Mouse (Mus musculus): ENCODE data around the gene Kras. TPM values are rescaled to one million over a fixed set of nuclear protein-coding genes. Genes with fewer than 3 reads are reported as not detected.
A peak's percentile ranks its signal among the peaks of the same experiment; 100 is the strongest.

Gene Kras
- polyA plus RNA-seq, 1 experiment from 2014 or later, result 92.8 TPM

DNA sequence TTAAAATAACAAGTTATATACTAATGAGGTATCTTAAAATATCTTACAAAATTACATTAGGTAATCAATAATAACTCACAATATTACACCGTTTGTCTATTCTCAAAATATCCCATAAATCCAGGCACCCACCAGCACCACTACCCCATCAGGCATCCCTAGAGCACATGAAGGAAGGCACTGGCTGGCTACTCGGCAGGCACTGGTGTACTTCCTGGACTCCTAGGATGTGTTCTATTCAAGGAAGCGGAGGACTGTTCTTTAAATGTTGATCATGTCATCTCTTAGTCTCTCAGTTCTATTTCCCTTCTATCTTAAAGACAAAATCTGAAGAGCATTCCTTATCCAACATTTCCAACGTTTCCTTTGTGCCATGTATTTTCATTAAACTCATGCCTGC lies 12.9 kb downstream of the Kras start:
- H3K4me1 ChIP-seq (replicated peaks; ENCODE audit: control insufficient read depth, insufficient read depth, low read length), result no peaks in the 10 kb centered on the region
- WGBS, result 77% methylated on average over 4 of the region's 4 CpGs
- no peak overlapping the region for H3K27ac ChIP-seq (ENCODE audit: low read depth, low read length)
- peaks cover 5% of the 10 kb centered on the region; the same call in 1 of the 2 replicates for H3K36me3 ChIP-seq (ENCODE audit: control insufficient read depth, insufficient read depth, low read length)
- no peaks in the 10 kb centered on the region for H3K27me3 ChIP-seq (replicated peaks; ENCODE audit: control insufficient read depth, insufficient read depth, low read length)
- no peak overlapping the region for H3K4me2 ChIP-seq
- H3K9me3 ChIP-seq (ENCODE audit: control insufficient read depth, low read length), result no peaks in the 10 kb centered on the region
- no peak overlapping the region for H3K9ac ChIP-seq (ENCODE audit: low read depth, low read length)
- H3K4me3 ChIP-seq (ENCODE audit: low read depth, low read length), result no peak overlapping the region
- ATAC-seq (replicated peaks; ENCODE audit: low FRiP score), result no peak
- no peak for DNase-seq (ENCODE audit: low spot score)

GRCm38 (mm10) chr6:145235367-145235766 lies 14.7 kb downstream of the Kras start:
- H3K27me3 ChIP-seq (replicated peaks; ENCODE audit: control insufficient read depth, insufficient read depth, low read length), result no peaks in the 10 kb centered on the region
- no peak for DNase-seq (ENCODE audit: low spot score)
- no peak overlapping the region for H3K9ac ChIP-seq (ENCODE audit: low read depth, low read length)
- H3K36me3 ChIP-seq (ENCODE audit: control insufficient read depth, insufficient read depth, low read length), result peaks cover 2% of the 10 kb centered on the region; the same call in 1 of the 2 replicates
- no peak overlapping the region for H3K4me3 ChIP-seq (ENCODE audit: low read depth, low read length)
- WGBS, result 89% methylated on average over 6 of the region's 6 CpGs
- no peak for ATAC-seq (replicated peaks; ENCODE audit: low FRiP score)
- H3K9me3 ChIP-seq (ENCODE audit: control insufficient read depth, low read length), result no peaks in the 10 kb centered on the region
- H3K4me1 ChIP-seq (replicated peaks; ENCODE audit: control insufficient read depth, insufficient read depth, low read length), result no peaks in the 10 kb centered on the region
- H3K27ac ChIP-seq (ENCODE audit: low read depth, low read length), result no peak overlapping the region
- no peak overlapping the region for H3K4me2 ChIP-seq

DNA sequence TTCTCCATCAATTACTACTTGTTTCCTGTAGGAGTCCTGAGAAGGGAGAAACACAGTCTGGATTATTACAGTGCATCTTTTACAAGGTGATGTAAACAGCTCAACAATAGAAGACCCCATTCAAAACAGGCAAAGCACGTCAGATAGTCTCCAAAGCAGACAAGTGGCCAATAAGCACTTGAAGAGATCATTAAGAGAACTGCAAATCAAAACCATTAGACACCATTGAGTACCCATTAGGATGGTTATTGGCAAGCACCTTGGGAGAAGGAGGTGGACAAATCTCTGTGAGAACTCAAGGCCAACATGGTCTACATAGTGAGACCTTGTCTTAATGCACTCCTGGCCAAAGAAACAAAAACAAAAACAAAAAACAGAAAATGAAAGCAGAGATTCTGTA lies 15.6 kb downstream of the Kras start:
- H3K4me1 ChIP-seq (replicated peaks; ENCODE audit: control insufficient read depth, insufficient read depth, low read length), result no peaks in the 10 kb centered on the region
- no peak overlapping the region for H3K4me3 ChIP-seq (ENCODE audit: low read depth, low read length)
- no peak overlapping the region for H3K4me2 ChIP-seq
- ATAC-seq (replicated peaks; ENCODE audit: low FRiP score) (no peak), DNase-seq (ENCODE audit: low spot score) (no peak)
- H3K9me3 ChIP-seq (ENCODE audit: control insufficient read depth, low read length), result no peaks in the 10 kb centered on the region
- H3K27ac ChIP-seq (ENCODE audit: low read depth, low read length), result no peak overlapping the region
- H3K9ac ChIP-seq (ENCODE audit: low read depth, low read length), result no peak overlapping the region
- peaks cover 4% of the 10 kb centered on the region; the same call in 1 of the 2 replicates for H3K36me3 ChIP-seq (ENCODE audit: control insufficient read depth, insufficient read depth, low read length)
- no peaks in the 10 kb centered on the region for H3K27me3 ChIP-seq (replicated peaks; ENCODE audit: control insufficient read depth, insufficient read depth, low read length)
- WGBS, result 80% methylated on average over 1 of the region's 1 CpGs

DNA sequence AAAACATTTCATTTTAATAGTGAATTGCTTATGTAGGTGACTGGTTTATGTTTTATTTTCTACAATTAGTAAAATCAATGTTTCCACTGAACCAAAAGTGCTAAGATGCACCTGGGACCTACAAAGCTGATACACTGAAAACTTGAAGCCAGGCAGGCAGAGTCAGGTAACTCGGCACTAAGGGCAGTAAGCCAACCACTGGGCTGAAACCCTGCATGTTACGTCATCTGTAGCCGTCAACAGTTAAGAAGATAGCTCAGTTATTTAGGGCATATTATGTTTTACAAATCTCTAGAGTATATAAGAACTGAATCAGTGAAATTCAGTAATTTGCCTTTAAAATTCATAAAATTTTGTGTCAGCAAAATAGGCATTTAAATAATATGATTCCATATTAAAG lies 23.7 kb downstream of the Kras start:
- no peak overlapping the region for H3K9ac ChIP-seq (ENCODE audit: low read depth, low read length)
- no peaks in the 10 kb centered on the region for H3K9me3 ChIP-seq (ENCODE audit: control insufficient read depth, low read length)
- DNase-seq (ENCODE audit: low spot score) (no peak), ATAC-seq (replicated peaks; ENCODE audit: low FRiP score) (no peak)
- peaks cover 2% of the 10 kb centered on the region; the same call in 1 of the 2 replicates for H3K36me3 ChIP-seq (ENCODE audit: control insufficient read depth, insufficient read depth, low read length)
- no peak overlapping the region for H3K27ac ChIP-seq (ENCODE audit: low read depth, low read length)
- no peaks in the 10 kb centered on the region for H3K4me1 ChIP-seq (replicated peaks; ENCODE audit: control insufficient read depth, insufficient read depth, low read length)
- no peaks in the 10 kb centered on the region for H3K27me3 ChIP-seq (replicated peaks; ENCODE audit: control insufficient read depth, insufficient read depth, low read length)
- H3K4me2 ChIP-seq, result no peak overlapping the region
- no peak overlapping the region for H3K4me3 ChIP-seq (ENCODE audit: low read depth, low read length)
- WGBS, result 88% methylated on average over 3 of the region's 3 CpGs

GRCm38 (mm10) chr6:145224246-145224645 lies 25.8 kb downstream of the Kras start:
- H3K4me2 ChIP-seq, result no peak overlapping the region
- no peak overlapping the region for H3K27ac ChIP-seq (ENCODE audit: low read depth, low read length)
- no peaks in the 10 kb centered on the region for H3K4me1 ChIP-seq (replicated peaks; ENCODE audit: control insufficient read depth, insufficient read depth, low read length)
- peaks cover 2% of the 10 kb centered on the region; the same call in 1 of the 2 replicates for H3K36me3 ChIP-seq (ENCODE audit: control insufficient read depth, insufficient read depth, low read length)
- no peaks in the 10 kb centered on the region for H3K27me3 ChIP-seq (replicated peaks; ENCODE audit: control insufficient read depth, insufficient read depth, low read length)
- 91% methylated on average over 6 of the region's 6 CpGs for WGBS
- H3K9ac ChIP-seq (ENCODE audit: low read depth, low read length), result no peak overlapping the region
- H3K4me3 ChIP-seq (ENCODE audit: low read depth, low read length), result no peak overlapping the region
- ATAC-seq (replicated peaks; ENCODE audit: low FRiP score), result no peak
- no peaks in the 10 kb centered on the region for H3K9me3 ChIP-seq (ENCODE audit: control insufficient read depth, low read length)
- DNase-seq (ENCODE audit: low spot score), result no peak

DNA sequence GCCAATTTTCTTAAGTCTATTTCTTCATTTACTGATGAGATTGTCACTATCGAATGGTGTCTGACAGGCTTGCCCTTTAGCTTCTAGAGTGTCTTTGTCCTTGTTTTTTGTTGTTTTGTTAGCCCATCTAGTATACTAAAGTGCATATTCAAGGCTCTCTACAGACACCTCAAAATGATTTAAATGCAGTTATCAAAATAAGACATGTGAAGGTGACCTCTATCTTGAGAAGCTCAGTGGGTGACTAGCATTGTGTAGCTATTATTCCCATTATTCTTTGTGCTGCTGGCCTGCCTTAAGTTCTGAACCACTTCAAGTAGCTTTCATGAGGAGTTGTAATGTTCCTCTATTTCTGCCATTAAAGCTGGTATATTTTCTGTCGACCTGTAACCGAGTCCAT lies 34.2 kb downstream of the Kras start:
- no peak overlapping the region for H3K4me2 ChIP-seq
- no peak for DNase-seq (ENCODE audit: low spot score)
- H3K27me3 ChIP-seq (replicated peaks; ENCODE audit: control insufficient read depth, insufficient read depth, low read length), result no peaks in the 10 kb centered on the region
- H3K4me3 ChIP-seq (ENCODE audit: low read depth, low read length), result no peak overlapping the region
- H3K9ac ChIP-seq (ENCODE audit: low read depth, low read length), result no peak overlapping the region
- no peak for ATAC-seq (replicated peaks; ENCODE audit: low FRiP score)
- H3K9me3 ChIP-seq (ENCODE audit: control insufficient read depth, low read length), result no peaks in the 10 kb centered on the region
- peaks cover 9% of the 10 kb centered on the region; the same call in 1 of the 2 replicates for H3K36me3 ChIP-seq (ENCODE audit: control insufficient read depth, insufficient read depth, low read length)
- H3K4me1 ChIP-seq (replicated peaks; ENCODE audit: control insufficient read depth, insufficient read depth, low read length), result peaks cover 5% of the 10 kb centered on the region
- H3K27ac ChIP-seq (ENCODE audit: low read depth, low read length), result no peak overlapping the region
- WGBS, result 91% methylated on average over 3 of the region's 3 CpGs

DNA sequence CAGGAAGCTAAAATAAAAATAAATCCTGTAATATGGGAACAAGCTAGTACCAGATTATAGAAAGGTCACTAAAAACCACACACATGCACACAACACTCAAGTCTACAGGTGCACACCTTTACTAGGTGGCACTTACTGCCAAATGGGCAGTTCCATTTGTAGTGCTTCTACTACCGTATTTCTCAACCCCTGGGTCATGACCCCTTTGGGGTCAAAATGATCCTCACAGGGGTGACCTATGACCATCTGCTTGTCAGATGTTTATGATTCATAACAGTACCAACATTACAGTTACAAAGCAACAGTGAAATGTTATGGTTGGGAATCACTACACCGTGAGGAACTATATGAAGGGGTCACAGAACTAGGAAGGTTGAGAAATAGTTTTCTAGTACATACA lies 36.1 kb downstream of the Kras start:
- no peak overlapping the region for H3K9ac ChIP-seq (ENCODE audit: low read depth, low read length)
- ATAC-seq (replicated peaks; ENCODE audit: low FRiP score) (no peak), DNase-seq (ENCODE audit: low spot score) (no peak)
- WGBS, result 82% methylated on average over 2 of the region's 2 CpGs
- H3K27me3 ChIP-seq (replicated peaks; ENCODE audit: control insufficient read depth, insufficient read depth, low read length), result no peaks in the 10 kb centered on the region
- H3K9me3 ChIP-seq (ENCODE audit: control insufficient read depth, low read length), result no peaks in the 10 kb centered on the region
- peaks cover 8% of the 10 kb centered on the region for H3K4me1 ChIP-seq (replicated peaks; ENCODE audit: control insufficient read depth, insufficient read depth, low read length)
- no peak overlapping the region for H3K27ac ChIP-seq (ENCODE audit: low read depth, low read length)
- H3K4me3 ChIP-seq (ENCODE audit: low read depth, low read length), result no peak overlapping the region
- no peak overlapping the region for H3K4me2 ChIP-seq
- peaks cover 6% of the 10 kb centered on the region; the same call in 1 of the 2 replicates for H3K36me3 ChIP-seq (ENCODE audit: control insufficient read depth, insufficient read depth, low read length)

DNA sequence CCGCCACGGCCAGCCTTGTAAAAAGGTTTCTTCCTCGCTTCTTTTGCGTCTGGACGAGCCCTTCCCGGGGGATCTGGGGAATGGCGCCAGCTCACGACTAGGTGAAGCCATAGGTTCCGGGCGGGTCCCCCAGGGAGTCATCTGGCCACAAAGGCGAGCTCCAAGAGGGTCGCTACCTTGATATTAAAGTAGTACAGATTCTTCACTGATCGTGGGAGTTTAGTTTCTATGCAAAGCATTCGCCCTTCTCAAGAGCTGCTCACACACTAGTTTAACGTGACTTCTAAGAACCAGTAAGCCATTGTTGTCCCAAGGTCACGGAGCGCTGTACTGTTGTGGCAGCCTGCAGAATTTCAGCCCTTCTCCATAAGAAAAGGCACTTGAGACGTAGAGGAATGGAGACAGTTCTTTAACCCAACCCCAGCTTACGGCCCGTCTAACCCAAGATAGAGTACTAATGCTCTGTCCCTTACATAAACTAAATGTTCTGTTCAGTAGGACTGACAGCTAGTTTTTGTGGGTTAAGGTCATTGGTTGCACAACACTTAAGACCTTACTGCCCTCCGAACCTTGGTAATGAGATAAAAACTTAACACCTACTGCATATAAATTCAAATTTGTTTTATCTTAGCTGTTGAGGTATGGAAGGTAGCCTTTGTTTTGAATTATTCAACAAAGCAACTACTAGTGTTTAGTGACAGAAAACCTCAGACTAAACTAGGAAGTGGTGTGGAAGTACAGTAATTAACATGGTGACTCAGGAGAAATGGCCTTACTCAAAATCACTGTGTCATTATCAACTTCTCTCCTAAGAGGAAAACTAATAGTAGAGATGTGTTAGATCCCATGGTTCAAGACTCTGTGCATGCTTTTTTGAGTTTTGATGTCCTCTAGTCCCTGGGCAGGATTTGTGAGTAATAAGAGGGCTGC lies 38.4 kb downstream of the Kras start:
- Histone ChIP-seq H3K9ac (ENCODE audit: low read depth, low read length) (peak overlapping the region; percentile 85), H3K4me3 (ENCODE audit: low read depth, low read length) (peak overlapping the region; percentile 78), H3K4me2 (peak overlapping the region; percentile 81), H3K36me3 (ENCODE audit: control insufficient read depth, insufficient read depth, low read length) (0 out of 2 replicates have a peak, but pooled peaks cover 2% of the 10 kb centered on the region), H3K27ac (ENCODE audit: low read depth, low read length) (peak overlapping the region; percentile 94), H3K27me3 (replicated peaks; ENCODE audit: control insufficient read depth, insufficient read depth, low read length) (no peaks in the 10 kb centered on the region), H3K4me1 (replicated peaks; ENCODE audit: control insufficient read depth, insufficient read depth, low read length) (peaks cover 8% of the 10 kb centered on the region), H3K9me3 (ENCODE audit: control insufficient read depth, low read length) (no peaks in the 10 kb centered on the region)
- 3% methylated on average over 21 of the region's 21 CpGs for WGBS
- peak; percentile 32 for ATAC-seq (replicated peaks; ENCODE audit: low FRiP score)
- no peak for DNase-seq (ENCODE audit: low spot score)

Data from liver, embryonic 11.5 days (tissue).